Mouse (Mus musculus): ENCODE data around the gene Armcx1. TPM values are rescaled to one million over a fixed set of nuclear protein-coding genes. Genes with fewer than 3 reads are reported as not detected.
A peak's percentile ranks its signal among the peaks of the same experiment; 100 is the strongest.
"Not testable (repeated sequence)": the region's sequence is repeated elsewhere in the genome, so short reads cannot be mapped to it uniquely, and the experiment has no call there.

Gene Armcx1
- polyA plus RNA-seq, 1 experiment from 2014 or later: 50.2 TPM

DNA sequence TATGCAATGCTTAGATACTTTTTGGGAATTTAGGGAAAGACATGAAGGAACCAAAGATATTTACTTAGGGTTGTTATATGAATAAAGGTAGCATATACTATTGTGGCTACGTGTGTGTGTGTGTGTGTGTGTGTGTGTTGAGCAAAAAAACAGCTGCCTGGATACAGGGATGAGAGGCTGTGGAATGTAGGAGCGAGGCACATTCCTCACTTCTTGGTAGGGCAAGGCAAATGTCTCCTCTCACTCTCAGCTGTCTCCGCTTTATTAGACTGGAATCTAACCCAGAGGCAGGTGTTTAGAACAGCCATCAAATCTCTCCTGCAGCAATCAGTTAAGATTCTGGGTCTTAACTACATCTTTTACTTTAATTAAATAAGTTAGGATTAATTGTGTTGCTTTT lies 900 bp upstream of the Armcx1 start:
- no peak for ATAC-seq (ENCODE audit: low FRiP score)
- peaks cover 6% of the 10 kb centered on the region; the same call in 1 of the 2 replicates for H3K27me3 ChIP-seq (ENCODE audit: control insufficient read depth, insufficient read depth, low read length)
- no peaks in the 10 kb centered on the region for H3K9me3 ChIP-seq (ENCODE audit: control insufficient read depth, low read length)
- no peaks in the 10 kb centered on the region for H3K36me3 ChIP-seq (ENCODE audit: control insufficient read depth, insufficient read depth, low read length)
- no peaks in the 10 kb centered on the region for H3K4me1 ChIP-seq (replicated peaks; ENCODE audit: control insufficient read depth, insufficient read depth, low read length)
- no peak overlapping the region for H3K4me3 ChIP-seq (ENCODE audit: low read depth, low read length)
- no peak overlapping the region for H3K4me2 ChIP-seq (replicated peaks; ENCODE audit: low read depth, low read length)
- H3K9ac ChIP-seq (ENCODE audit: low read depth, low read length): no peak overlapping the region
- no peak overlapping the region for H3K27ac ChIP-seq (ENCODE audit: low read depth, low read length)
- 38% methylated on average over 3 of the region's 3 CpGs for WGBS
- DNase-seq (ENCODE audit: low spot score): peak; percentile 22

DNA sequence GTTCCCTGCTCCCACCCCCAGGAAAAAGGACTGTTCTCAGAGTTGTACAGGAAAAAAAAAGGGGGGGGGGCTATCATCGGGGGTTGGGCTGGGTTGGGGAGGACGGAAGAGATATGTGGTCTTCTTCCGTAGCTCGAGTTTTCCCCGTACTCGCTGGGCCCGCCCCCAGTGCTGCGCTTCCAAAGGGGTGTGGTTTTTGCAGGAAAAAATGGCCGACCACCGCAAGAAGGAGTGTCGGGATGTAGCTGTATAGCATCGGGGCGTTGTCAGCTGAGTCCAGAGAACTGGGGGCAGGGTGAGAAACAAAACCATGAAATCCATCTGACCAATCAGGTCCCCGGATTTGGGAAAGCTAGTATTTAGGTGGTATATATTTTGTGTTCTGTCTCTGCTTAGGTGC lies 761 bp downstream of the Armcx1 start:
- H3K27me3 ChIP-seq (ENCODE audit: control insufficient read depth, insufficient read depth, low read length): peaks cover 6% of the 10 kb centered on the region; the same call in 1 of the 2 replicates
- peak overlapping the region; percentile 64 for H3K9ac ChIP-seq (ENCODE audit: low read depth, low read length)
- WGBS: 24% methylated on average over 14 of the region's 14 CpGs
- no peaks in the 10 kb centered on the region for H3K9me3 ChIP-seq (ENCODE audit: control insufficient read depth, low read length)
- no peaks in the 10 kb centered on the region for H3K4me1 ChIP-seq (replicated peaks; ENCODE audit: control insufficient read depth, insufficient read depth, low read length)
- peak overlapping the region; percentile 45 for H3K4me3 ChIP-seq (ENCODE audit: low read depth, low read length)
- no peaks in the 10 kb centered on the region for H3K36me3 ChIP-seq (ENCODE audit: control insufficient read depth, insufficient read depth, low read length)
- H3K27ac ChIP-seq (ENCODE audit: low read depth, low read length): peak overlapping the region; percentile 91
- DNase-seq (ENCODE audit: low spot score): peak; percentile 69
- peak; percentile 84 for ATAC-seq (ENCODE audit: low FRiP score)
- H3K4me2 ChIP-seq (replicated peaks; ENCODE audit: low read depth, low read length): peak overlapping the region; percentile 43

DNA sequence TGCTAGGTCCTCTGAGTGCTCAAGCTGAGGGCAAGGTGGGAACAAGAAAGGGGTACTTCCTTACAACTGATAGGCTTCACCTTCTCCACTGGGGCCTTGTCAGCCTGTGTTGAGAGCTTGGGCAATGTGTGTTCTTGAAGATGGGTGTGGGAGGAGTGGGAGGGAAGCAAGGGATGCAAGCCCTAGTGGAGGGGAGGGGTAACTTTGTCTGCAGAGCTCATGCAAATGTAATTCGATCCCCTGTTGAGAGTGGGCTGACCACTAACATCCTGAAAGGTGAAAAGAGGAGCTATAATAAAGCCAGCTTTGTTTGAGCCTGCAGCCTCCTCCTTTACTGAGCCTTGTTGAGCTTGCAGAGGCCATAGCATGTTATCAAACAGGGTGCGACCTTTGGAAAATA lies 6.0 kb downstream of the Armcx1 start:
- not testable (repeated sequence) for H3K4me2 ChIP-seq (replicated peaks; ENCODE audit: low read depth, low read length); H3K4me3 ChIP-seq (ENCODE audit: low read depth, low read length); H3K27me3 ChIP-seq (ENCODE audit: control insufficient read depth, insufficient read depth, low read length); H3K9me3 ChIP-seq (ENCODE audit: control insufficient read depth, low read length); H3K4me1 ChIP-seq (replicated peaks; ENCODE audit: control insufficient read depth, insufficient read depth, low read length); ATAC-seq (ENCODE audit: low FRiP score); H3K9ac ChIP-seq (ENCODE audit: low read depth, low read length); H3K36me3 ChIP-seq (ENCODE audit: control insufficient read depth, insufficient read depth, low read length); H3K27ac ChIP-seq (ENCODE audit: low read depth, low read length); DNase-seq (ENCODE audit: low spot score)
- 25% methylated on average over 1 of the region's 2 CpGs for WGBS

DNA sequence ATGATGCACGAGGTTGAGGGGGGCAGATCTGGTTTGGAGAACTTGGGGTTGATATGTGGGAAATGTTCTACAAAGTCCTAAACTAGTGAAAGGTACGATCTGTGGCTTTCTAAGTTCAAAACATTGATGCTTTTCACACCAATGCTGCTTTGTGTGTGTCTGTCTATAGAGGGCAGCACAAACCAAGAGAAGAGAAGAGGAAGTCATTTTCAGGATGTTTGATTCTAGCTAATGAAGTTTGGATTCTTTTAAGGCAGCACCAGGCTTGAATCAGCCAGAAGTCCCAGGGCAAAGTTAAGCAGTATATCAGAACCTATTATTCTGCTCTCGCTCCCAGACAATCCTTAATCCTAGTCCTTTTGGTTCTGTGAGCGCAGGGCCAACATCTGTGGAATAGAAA lies 12.0 kb downstream of the Armcx1 start:
- DNase-seq (ENCODE audit: low spot score): peak; percentile 16
- WGBS: 50% methylated on average over 4 of the region's 4 CpGs

DNA sequence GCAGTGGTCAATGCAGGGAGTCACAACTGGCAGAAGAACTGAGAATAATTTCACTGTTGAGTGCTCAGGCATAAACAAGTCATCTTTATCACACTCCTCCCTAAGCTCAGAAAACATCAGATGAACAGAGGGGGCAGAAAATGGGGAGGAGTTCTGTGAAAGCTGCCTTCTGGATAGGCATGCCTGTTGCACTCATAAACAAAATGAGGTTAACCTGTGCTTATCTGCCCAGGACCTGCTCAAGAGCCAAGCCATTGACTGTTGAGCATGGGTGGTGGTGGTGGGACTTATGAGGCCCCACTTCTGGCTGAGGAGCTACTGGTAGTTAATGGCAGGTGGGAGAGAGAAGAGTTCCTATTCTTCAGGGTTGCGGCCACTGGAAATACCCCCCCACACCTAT lies 20.0 kb downstream of the Armcx1 start:
- Histone ChIP-seq H3K4me3 (ENCODE audit: low read depth, low read length) (no peak overlapping the region), H3K9me3 (ENCODE audit: control insufficient read depth, low read length) (no peaks in the 10 kb centered on the region), H3K27me3 (ENCODE audit: control insufficient read depth, insufficient read depth, low read length) (no peaks in the 10 kb centered on the region), H3K27ac (ENCODE audit: low read depth, low read length) (no peak overlapping the region), H3K36me3 (ENCODE audit: control insufficient read depth, insufficient read depth, low read length) (no peaks in the 10 kb centered on the region), H3K4me1 (replicated peaks; ENCODE audit: control insufficient read depth, insufficient read depth, low read length) (no peaks in the 10 kb centered on the region), H3K9ac (ENCODE audit: low read depth, low read length) (no peak overlapping the region), H3K4me2 (replicated peaks; ENCODE audit: low read depth, low read length) (no peak overlapping the region)
- 94% methylated on average over 1 of the region's 1 CpGs for WGBS
- ATAC-seq (ENCODE audit: low FRiP score): no peak
- DNase-seq (ENCODE audit: low spot score): no peak

More for the DNA sequence above, 12.0 kb downstream of the Armcx1 start:
- Histone ChIP-seq H3K27me3 (ENCODE audit: control insufficient read depth, insufficient read depth, low read length) (no peaks in the 10 kb centered on the region), H3K36me3 (ENCODE audit: control insufficient read depth, insufficient read depth, low read length) (no peaks in the 10 kb centered on the region), H3K27ac (ENCODE audit: low read depth, low read length) (no peak overlapping the region), H3K9me3 (ENCODE audit: control insufficient read depth, low read length) (no peaks in the 10 kb centered on the region), H3K4me2 (replicated peaks; ENCODE audit: low read depth, low read length) (no peak overlapping the region), H3K4me3 (ENCODE audit: low read depth, low read length) (no peak overlapping the region), H3K9ac (ENCODE audit: low read depth, low read length) (no peak overlapping the region), H3K4me1 (replicated peaks; ENCODE audit: control insufficient read depth, insufficient read depth, low read length) (no peaks in the 10 kb centered on the region)
- ATAC-seq (ENCODE audit: low FRiP score): no peak

DNA sequence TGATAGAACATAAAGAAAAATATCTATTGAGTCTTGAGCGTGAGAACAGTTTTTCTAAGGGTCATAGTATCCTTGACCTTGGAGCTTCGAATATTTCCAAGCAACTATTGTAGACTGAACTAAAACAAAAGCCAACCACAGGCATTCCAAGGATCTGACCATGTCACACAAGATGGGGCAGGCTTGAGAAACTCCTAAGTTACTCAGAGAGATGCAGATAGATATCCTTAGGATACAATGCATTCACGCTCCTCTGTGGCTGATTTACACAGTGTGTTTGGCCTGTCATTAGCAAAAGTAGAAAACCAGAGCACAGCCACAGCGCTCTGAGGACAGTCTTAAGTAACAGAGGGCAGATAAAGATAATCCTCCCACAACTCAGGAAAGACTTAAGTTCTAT lies 21.4 kb downstream of the Armcx1 start:
- Histone ChIP-seq H3K4me3 (ENCODE audit: low read depth, low read length) (no peak overlapping the region), H3K4me1 (replicated peaks; ENCODE audit: control insufficient read depth, insufficient read depth, low read length) (no peaks in the 10 kb centered on the region), H3K36me3 (ENCODE audit: control insufficient read depth, insufficient read depth, low read length) (no peaks in the 10 kb centered on the region), H3K27me3 (ENCODE audit: control insufficient read depth, insufficient read depth, low read length) (no peaks in the 10 kb centered on the region), H3K4me2 (replicated peaks; ENCODE audit: low read depth, low read length) (no peak overlapping the region), H3K9me3 (ENCODE audit: control insufficient read depth, low read length) (no peaks in the 10 kb centered on the region), H3K9ac (ENCODE audit: low read depth, low read length) (no peak overlapping the region), H3K27ac (ENCODE audit: low read depth, low read length) (no peak overlapping the region)
- 71% methylated on average over 4 of the region's 4 CpGs for WGBS
- DNase-seq (ENCODE audit: low spot score): no peak
- no peak for ATAC-seq (ENCODE audit: low FRiP score)

DNA sequence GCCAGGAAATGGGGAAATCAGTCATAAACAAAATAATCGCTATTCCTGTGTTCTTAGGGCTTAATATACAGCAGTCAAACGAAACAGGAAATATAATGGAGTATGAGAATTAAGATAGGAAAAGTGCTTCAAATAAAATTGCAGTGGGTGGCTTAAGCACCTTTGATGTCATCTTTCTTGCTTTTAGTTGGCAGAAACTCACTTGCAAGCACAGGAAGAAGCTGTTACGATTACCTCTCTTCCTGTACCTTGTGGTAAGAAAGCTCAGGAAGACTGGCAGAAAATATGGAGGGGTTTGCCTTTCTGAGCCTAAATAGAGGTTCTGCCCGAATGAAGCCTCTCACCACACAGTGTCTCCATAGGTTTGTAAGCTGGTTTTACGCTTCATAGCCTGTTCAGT lies 24.1 kb downstream of the Armcx1 start:
- Histone ChIP-seq H3K36me3 (ENCODE audit: control insufficient read depth, insufficient read depth, low read length) (no peaks in the 10 kb centered on the region), H3K4me2 (replicated peaks; ENCODE audit: low read depth, low read length) (no peak overlapping the region), H3K27ac (ENCODE audit: low read depth, low read length) (no peak overlapping the region), H3K9ac (ENCODE audit: low read depth, low read length) (no peak overlapping the region), H3K27me3 (ENCODE audit: control insufficient read depth, insufficient read depth, low read length) (no peaks in the 10 kb centered on the region), H3K9me3 (ENCODE audit: control insufficient read depth, low read length) (no peaks in the 10 kb centered on the region), H3K4me3 (ENCODE audit: low read depth, low read length) (no peak overlapping the region), H3K4me1 (replicated peaks; ENCODE audit: control insufficient read depth, insufficient read depth, low read length) (no peaks in the 10 kb centered on the region)
- WGBS: 81% methylated on average over 5 of the region's 5 CpGs
- no peak for DNase-seq (ENCODE audit: low spot score)
- no peak for ATAC-seq (ENCODE audit: low FRiP score)

DNA sequence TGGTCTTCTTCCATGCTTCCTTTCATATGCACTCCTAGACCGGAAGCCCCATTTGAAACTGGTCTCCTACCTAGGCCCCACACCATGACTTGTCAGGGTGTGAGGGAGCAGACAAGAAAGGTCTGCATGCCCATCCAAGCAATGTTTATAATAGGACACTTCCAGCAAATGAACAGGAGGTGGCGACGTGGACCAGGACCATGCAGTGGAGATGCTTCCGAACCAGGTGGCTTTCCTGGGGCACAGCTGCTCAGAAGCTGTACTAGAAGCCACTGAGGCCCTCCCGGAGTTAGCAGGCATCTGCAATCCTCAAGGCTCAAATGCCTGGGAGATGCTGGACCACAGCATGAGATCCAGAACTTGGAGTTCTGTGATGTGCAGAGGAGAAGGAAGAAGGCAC lies 28.7 kb downstream of the Armcx1 start:
- Histone ChIP-seq H3K9me3 (ENCODE audit: control insufficient read depth, low read length) (no peaks in the 10 kb centered on the region), H3K27me3 (ENCODE audit: control insufficient read depth, insufficient read depth, low read length) (peaks cover 2% of the 10 kb centered on the region; the same call in 1 of the 2 replicates), H3K4me2 (replicated peaks; ENCODE audit: low read depth, low read length) (no peak overlapping the region), H3K4me1 (replicated peaks; ENCODE audit: control insufficient read depth, insufficient read depth, low read length) (no peaks in the 10 kb centered on the region; the same call in 1 of the 2 replicates), H3K9ac (ENCODE audit: low read depth, low read length) (no peak overlapping the region), H3K4me3 (ENCODE audit: low read depth, low read length) (no peak overlapping the region), H3K27ac (ENCODE audit: low read depth, low read length) (no peak overlapping the region), H3K36me3 (ENCODE audit: control insufficient read depth, insufficient read depth, low read length) (no peaks in the 10 kb centered on the region)
- DNase-seq (ENCODE audit: low spot score): peak; percentile 40
- 33% methylated on average over 5 of the region's 5 CpGs for WGBS
- no peak for ATAC-seq (ENCODE audit: low FRiP score)

DNA sequence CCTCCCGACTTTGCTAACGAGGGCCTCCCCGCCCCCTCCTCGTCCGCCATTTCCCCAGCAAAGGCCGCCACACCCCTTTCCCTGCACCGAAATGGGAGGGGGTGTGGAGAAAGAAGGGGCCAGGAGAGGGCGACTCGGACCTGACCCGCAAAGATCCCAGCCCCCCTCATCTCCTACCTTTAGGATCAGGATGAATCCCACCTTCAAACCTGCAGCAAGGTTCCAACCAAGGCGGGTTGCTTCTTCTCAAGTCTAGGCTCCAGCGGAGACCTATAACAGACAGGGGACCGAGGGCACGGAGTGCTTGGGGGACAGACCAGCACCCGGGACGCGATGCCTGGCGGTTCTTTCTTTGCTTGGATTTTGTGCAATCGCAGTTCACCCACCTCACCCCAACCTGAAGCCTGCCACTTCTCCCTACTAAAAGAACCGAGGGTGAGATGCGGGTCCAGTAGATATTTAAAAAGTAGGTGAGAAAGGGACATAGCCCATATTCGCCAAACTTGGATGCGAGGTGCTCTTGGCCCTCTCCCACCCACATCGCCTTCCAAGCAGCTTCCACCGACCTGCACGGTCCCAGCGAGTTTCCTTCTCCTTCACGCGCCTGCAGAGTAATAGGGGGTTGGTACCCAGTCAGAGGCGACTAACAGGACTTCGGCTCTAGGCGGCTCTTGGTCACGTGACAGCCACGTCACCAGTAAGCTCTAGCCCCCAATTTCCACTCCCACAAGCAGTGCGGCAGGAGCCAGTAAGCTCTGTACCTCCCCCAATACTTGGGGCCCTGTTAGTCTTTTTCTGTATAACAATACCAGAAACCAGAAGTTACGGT lies 33.2 kb downstream of the Armcx1 start, which contains the start of gene Armcx6:
Gene Armcx6, minus strand, starts transcription at position 654 of the 829 bp plus-strand sequence.
- Histone ChIP-seq H3K4me1 (replicated peaks; ENCODE audit: control insufficient read depth, insufficient read depth, low read length) (no peaks in the 10 kb centered on the region; the same call in 1 of the 2 replicates), H3K36me3 (ENCODE audit: control insufficient read depth, insufficient read depth, low read length) (no peaks in the 10 kb centered on the region), H3K27me3 (ENCODE audit: control insufficient read depth, insufficient read depth, low read length) (peaks cover 2% of the 10 kb centered on the region; the same call in 1 of the 2 replicates), H3K9me3 (ENCODE audit: control insufficient read depth, low read length) (no peaks in the 10 kb centered on the region), H3K9ac (ENCODE audit: low read depth, low read length) (peak within 1 kb of the TSS; percentile 58), H3K27ac (ENCODE audit: low read depth, low read length) (peak within 1 kb of the TSS; percentile 53), H3K4me2 (replicated peaks; ENCODE audit: low read depth, low read length) (peak within 1 kb of the TSS; percentile 58), H3K4me3 (ENCODE audit: low read depth, low read length) (peak within 1 kb of the TSS; percentile 46)
- DNase-seq (ENCODE audit: low spot score) (peak; percentile 76), ATAC-seq (ENCODE audit: low FRiP score) (peak; percentile 88)
- WGBS: 16% methylated on average over 35 of the region's 36 CpGs

Measured in hindbrain, embryonic 11.5 days (tissue).